Mouse (Mus musculus) forebrain, embryonic 14.5 days (tissue): ENCODE measurements around the gene Lmna. TPM values are rescaled to one million over a fixed set of nuclear protein-coding genes. Genes with fewer than 3 reads are reported as not detected.

ENCODE experiments used
- ATAC-seq: fragments of 200-750 bp; cut with Nextera tagmentation; 2 replicates; pipeline ENCODE4 v1.8.0; 2017; ENCODE audit warnings: mild to moderate bottlenecking, moderate library complexity
- DNase-seq: peaks from one replicate; pipeline ENCODE4 v3.0.0-alpha.2; 2015; ENCODE audit warnings: low spot score
- H3K27ac ChIP-seq: fragments of 300-500 bp; sonication (generic); 2 replicates; pipeline ENCODE4 v1.5.1; 2014; ENCODE audit warnings: low read depth, mild to moderate bottlenecking, control low read depth, low read length, moderate library complexity
- H3K27me3 ChIP-seq: fragments of 300-500 bp; sonication (generic); replicated peaks from 2 replicates; pipeline ENCODE4 v1.6.1; 2014; ENCODE audit warnings: low read length, control low read depth, mixed read lengths; ENCODE audit not compliant: control insufficient read depth, insufficient read depth
- H3K36me3 ChIP-seq: fragments of 300-500 bp; sonication (generic); 2 replicates; pipeline ENCODE4 v1.6.1; 2014; ENCODE audit warnings: low read length, control low read depth; ENCODE audit not compliant: control insufficient read depth, insufficient read depth
- H3K4me1 ChIP-seq: fragments of 300-500 bp; sonication (generic); 2 replicates; pipeline ENCODE4 v1.6.1; 2014; ENCODE audit warnings: antibody characterized with exemption, low read length, control low read depth; ENCODE audit not compliant: control insufficient read depth, insufficient read depth
- H3K4me2 ChIP-seq: fragments of 300-500 bp; sonication (generic); 2 replicates; pipeline ENCODE4 v1.6.1; 2014; ENCODE audit warnings: mild to moderate bottlenecking, control low read depth, low read length
- H3K4me3 ChIP-seq: fragments of 300-500 bp; sonication (generic); 2 replicates; pipeline ENCODE4 v1.5.1; 2014; ENCODE audit warnings: low read depth, low read length, control low read depth
- H3K9ac ChIP-seq: fragments of 300-500 bp; sonication (generic); 2 replicates; pipeline ENCODE4 v1.6.1; 2014; ENCODE audit warnings: mild to moderate bottlenecking, low read length, control low read depth, moderate library complexity
- H3K9me3 ChIP-seq: fragments of 300-500 bp; sonication (generic); replicated peaks from 2 replicates; pipeline ENCODE4 v1.6.1; 2016; ENCODE audit warnings: low read length, control low read depth, mixed read lengths; ENCODE audit not compliant: control insufficient read depth
- WGBS: fragments of 180-500 bp; shearing (Covaris S2); extraction: QIAGEN DNeasy Blood & Tissue Kit; methylation state at CpG from one replicate; pipeline ENCODE4 v1.1.7; 2014; 5-methylcytosine and 5-hydroxymethylcytosine counted together
- polyA plus RNA-seq: library from polyadenylated mRNA; unstranded; fragments of >200 nt; fragmentation: Nextera tagmentation; extraction: Ambion mirVana; gene quantifications from 2 replicates; pipeline ENCODE4 v1.2.1, GENCODE M21; 2014

Lmna gene
- polyA plus RNA-seq, 1 experiment from 2014 or later = 18.0 TPM

GRCm38 (mm10) chr3:88527565-88527964, 17.8 kb upstream of the Lmna start:
- H3K4me3 ChIP-seq = peak overlapping the region; percentile 11; the same call in 1 of the 2 replicates
- peaks cover 30% of the 10 kb centered on the region for H3K36me3 ChIP-seq
- H3K9ac ChIP-seq = peak overlapping the region; percentile 53
- no peaks in the 10 kb centered on the region for H3K9me3 ChIP-seq
- ATAC-seq (no peak), DNase-seq (no peak)
- H3K4me1 ChIP-seq = peaks cover 31% of the 10 kb centered on the region
- WGBS = 35% methylated on average over 8 of the region's 8 CpGs
- peak overlapping the region; percentile 92 for H3K4me2 ChIP-seq
- no peaks in the 10 kb centered on the region for H3K27me3 ChIP-seq
- peak overlapping the region; percentile 59; the same call in 1 of the 2 replicates for H3K27ac ChIP-seq

- H3K27ac ChIP-seq = no peak overlapping the region
- peaks cover 30% of the 10 kb centered on the region for H3K36me3 ChIP-seq
- ATAC-seq (peak; percentile 65), DNase-seq (peak; percentile 90)
- 32% methylated on average over 17 of the region's 17 CpGs for WGBS
- peaks cover 31% of the 10 kb centered on the region for H3K4me1 ChIP-seq
- H3K4me3 ChIP-seq = no peak overlapping the region
- peak overlapping the region; percentile 34 for H3K4me2 ChIP-seq
- H3K27me3 ChIP-seq = no peaks in the 10 kb centered on the region
- no peaks in the 10 kb centered on the region for H3K9me3 ChIP-seq
- 0 out of 2 replicates have a peak overlapping the region, but pooled peaks have one; percentile 5 for H3K9ac ChIP-seq
Observed at GRCm38 (mm10) chr3:88526157-88527131, 16.7 kb upstream of the Lmna start.

- Histone ChIP-seq H3K4me1 (peaks cover 27% of the 10 kb centered on the region), H3K27ac (no peak overlapping the region), H3K9me3 (no peaks in the 10 kb centered on the region), H3K9ac (no peak overlapping the region), H3K4me2 (no peak overlapping the region), H3K4me3 (no peak overlapping the region), H3K36me3 (peaks cover 30% of the 10 kb centered on the region), H3K27me3 (no peaks in the 10 kb centered on the region)
- DNase-seq (no peak), ATAC-seq (no peak)
- WGBS = 85% methylated on average over 5 of the region's 5 CpGs
Observed at GRCm38 (mm10) chr3:88525021-88525420, 15.3 kb upstream of the Lmna start.

GRCm38 (mm10) chr3:88523027-88523426, 13.3 kb upstream of the Lmna start:
- 94% methylated on average over 8 of the region's 8 CpGs for WGBS
- ATAC-seq (no peak), DNase-seq (no peak)
- H3K4me1 ChIP-seq = peaks cover 9% of the 10 kb centered on the region
- no peak overlapping the region for H3K27ac ChIP-seq
- H3K9me3 ChIP-seq = no peaks in the 10 kb centered on the region
- no peak overlapping the region for H3K4me2 ChIP-seq
- H3K9ac ChIP-seq = no peak overlapping the region
- peaks cover 27% of the 10 kb centered on the region for H3K36me3 ChIP-seq
- no peak overlapping the region for H3K4me3 ChIP-seq
- no peaks in the 10 kb centered on the region for H3K27me3 ChIP-seq

- Histone ChIP-seq H3K9ac (no peak overlapping the region), H3K27ac (no peak overlapping the region), H3K4me1 (no peaks in the 10 kb centered on the region; the same call in 1 of the 2 replicates), H3K9me3 (no peaks in the 10 kb centered on the region), H3K4me3 (no peak overlapping the region), H3K4me2 (no peak overlapping the region), H3K27me3 (no peaks in the 10 kb centered on the region), H3K36me3 (peaks cover 27% of the 10 kb centered on the region)
- ATAC-seq (peak; percentile 42), DNase-seq (peak; percentile 76)
- 39% methylated on average over 9 of the region's 9 CpGs for WGBS
Observed at GRCm38 (mm10) chr3:88521803-88522331, 12.1 kb upstream of the Lmna start.

GRCm38 (mm10) chr3:88521156-88521555, 11.4 kb upstream of the Lmna start:
- no peak for ATAC-seq
- DNase-seq = no peak
- 84% methylated on average over 6 of the region's 6 CpGs for WGBS

GRCm38 (mm10) chr3:88520078-88520477, 10.3 kb upstream of the Lmna start:
- H3K4me1 ChIP-seq = no peaks in the 10 kb centered on the region
- no peak for ATAC-seq
- H3K36me3 ChIP-seq = peaks cover 22% of the 10 kb centered on the region
- no peak overlapping the region for H3K9ac ChIP-seq
- no peak overlapping the region for H3K4me3 ChIP-seq
- DNase-seq = no peak
- no peak overlapping the region for H3K4me2 ChIP-seq
- no peaks in the 10 kb centered on the region for H3K9me3 ChIP-seq
- H3K27me3 ChIP-seq = no peaks in the 10 kb centered on the region
- 78% methylated on average over 2 of the region's 2 CpGs for WGBS
- H3K27ac ChIP-seq = no peak overlapping the region

More at GRCm38 (mm10) chr3:88521156-88521555, 11.4 kb upstream of the Lmna start:
- H3K4me2 ChIP-seq = no peak overlapping the region
- no peak overlapping the region for H3K27ac ChIP-seq
- peaks cover 27% of the 10 kb centered on the region for H3K36me3 ChIP-seq
- H3K9me3 ChIP-seq = no peaks in the 10 kb centered on the region
- H3K27me3 ChIP-seq = no peaks in the 10 kb centered on the region
- no peak overlapping the region for H3K9ac ChIP-seq
- no peaks in the 10 kb centered on the region; the same call in 1 of the 2 replicates for H3K4me1 ChIP-seq
- no peak overlapping the region for H3K4me3 ChIP-seq

GRCm38 (mm10) chr3:88518411-88518810, 8.7 kb upstream of the Lmna start:
- no peak overlapping the region for H3K9ac ChIP-seq
- no peaks in the 10 kb centered on the region; the same call in 1 of the 2 replicates for H3K4me1 ChIP-seq
- DNase-seq (no peak), ATAC-seq (no peak)
- WGBS = 70% methylated on average over 4 of the region's 4 CpGs
- no peak overlapping the region for H3K4me2 ChIP-seq
- no peaks in the 10 kb centered on the region for H3K9me3 ChIP-seq
- H3K27me3 ChIP-seq = no peaks in the 10 kb centered on the region
- H3K4me3 ChIP-seq = no peak overlapping the region
- H3K36me3 ChIP-seq = peaks cover 7% of the 10 kb centered on the region
- no peak overlapping the region for H3K27ac ChIP-seq

- H3K27ac ChIP-seq = no peak overlapping the region
- DNase-seq (no peak), ATAC-seq (no peak)
- no peak overlapping the region for H3K4me2 ChIP-seq
- no peak overlapping the region for H3K4me3 ChIP-seq
- peaks cover 9% of the 10 kb centered on the region for H3K4me1 ChIP-seq
- no peaks in the 10 kb centered on the region for H3K27me3 ChIP-seq
- WGBS = 85% methylated on average over 2 of the region's 2 CpGs
- no peaks in the 10 kb centered on the region for H3K36me3 ChIP-seq
- H3K9ac ChIP-seq = no peak overlapping the region
- H3K9me3 ChIP-seq = no peaks in the 10 kb centered on the region
Observed at GRCm38 (mm10) chr3:88516407-88516806, 6.7 kb upstream of the Lmna start.
